Mouse (Mus musculus) thymus, adult 2 months (tissue): Measurements from ENCODE around the gene Mical2. TPM values are rescaled to one million over a fixed set of nuclear protein-coding genes. Genes with fewer than 3 reads are reported as not detected.

ENCODE experiments used
- DNase-seq: peaks from one replicate; pipeline ENCODE4 v3.0.0; 2021
- H3K27ac ChIP-seq: fragments of 200-500 bp; 2 replicates; pipeline ENCODE4 v1.5.1; 2012; ENCODE audit warnings: low read length, control low read depth; ENCODE audit not compliant: control insufficient read depth, insufficient read depth
- H3K27me3 ChIP-seq: fragments of 200-500 bp; 2 replicates; pipeline ENCODE4 v1.6.1; 2012; ENCODE audit warnings: mild to moderate bottlenecking, low read length, moderate library complexity, mixed read lengths; ENCODE audit not compliant: control insufficient read depth, insufficient read depth
- H3K36me3 ChIP-seq: fragments of 200-500 bp; 2 replicates; pipeline ENCODE4 v1.6.1; 2012; ENCODE audit warnings: mild to moderate bottlenecking, low read length, moderate library complexity; ENCODE audit not compliant: control insufficient read depth, insufficient read depth
- H3K4me1 ChIP-seq: fragments of 200-500 bp; replicated peaks from 2 replicates; pipeline ENCODE4 v1.6.1; 2012; ENCODE audit warnings: low read length; ENCODE audit not compliant: control insufficient read depth, insufficient read depth
- H3K4me3 ChIP-seq: fragments of 200-500 bp; 2 replicates; pipeline ENCODE4 v1.5.1; 2012; ENCODE audit warnings: mild to moderate bottlenecking, low read length, control low read depth, moderate library complexity; ENCODE audit not compliant: control insufficient read depth, insufficient read depth
- CTCF ChIP-seq: fragments of 200-500 bp; IDR thresholded peaks from 2 replicates; pipeline ENCODE4 v1.5.1; 2012; ENCODE audit warnings: mild to moderate bottlenecking, control low read depth, low read length, moderate library complexity, borderline replicate concordance; ENCODE audit not compliant: control insufficient read depth, poor library complexity, insufficient read depth; ENCODE audit errors: extremely low read depth
- POLR2A ChIP-seq: fragments of 200-500 bp; IDR thresholded peaks from 2 replicates; pipeline ENCODE4 v1.6.1; 2012; ENCODE audit warnings: mild to moderate bottlenecking, low read length, control low read depth, moderate library complexity; ENCODE audit not compliant: control insufficient read depth, poor library complexity, insufficient read depth; ENCODE audit errors: extremely low read depth
- WGBS: fragments of 180-500 bp; shearing (Covaris S2); methylation state at CpG from one replicate; pipeline ENCODE4 v1.1.7; 2018; 5-methylcytosine and 5-hydroxymethylcytosine counted together
- polyA plus RNA-seq: library from polyadenylated mRNA; depleted of rRNA; stranded (reverse); fragments of >200 nt; gene quantifications from 2 replicates; pipeline ENCODE4 v1.2.3, GENCODE M21; 2012

Mical2 gene
- polyA plus RNA-seq, 1 experiment: 3.5 TPM

DNA sequence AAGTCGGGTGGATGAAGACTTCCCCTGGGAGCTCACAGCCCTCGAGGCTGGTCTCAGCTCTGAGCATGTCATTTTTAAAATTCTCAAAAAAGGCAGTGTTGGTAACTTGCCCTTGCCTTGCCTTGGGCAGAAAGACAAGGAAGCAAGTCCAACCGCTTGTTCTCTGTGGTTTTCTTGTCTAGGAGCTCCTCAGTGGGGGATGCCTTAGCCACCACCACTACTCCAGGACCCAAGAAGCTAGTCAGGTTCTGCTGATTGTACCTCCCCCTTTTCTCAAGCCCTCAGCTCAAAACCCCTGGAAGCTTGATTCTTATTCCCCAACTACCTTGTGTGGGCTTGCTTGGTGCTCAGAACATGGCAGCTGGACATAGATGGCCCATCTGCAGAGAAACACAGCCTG is 115.4 kb downstream of the Mical2 start:
- 19% methylated on average over 3 of the region's 3 CpGs for WGBS
- H3K36me3 ChIP-seq: no peaks in the 10 kb centered on the region
- H3K27ac ChIP-seq: no peak overlapping the region
- H3K27me3 ChIP-seq: no peaks in the 10 kb centered on the region
- DNase-seq: no peak
- no peak overlapping the region for H3K4me3 ChIP-seq
- H3K4me1 ChIP-seq: no peaks in the 10 kb centered on the region
- TF ChIP-seq CTCF (no peak), POLR2A (no peak)

DNA sequence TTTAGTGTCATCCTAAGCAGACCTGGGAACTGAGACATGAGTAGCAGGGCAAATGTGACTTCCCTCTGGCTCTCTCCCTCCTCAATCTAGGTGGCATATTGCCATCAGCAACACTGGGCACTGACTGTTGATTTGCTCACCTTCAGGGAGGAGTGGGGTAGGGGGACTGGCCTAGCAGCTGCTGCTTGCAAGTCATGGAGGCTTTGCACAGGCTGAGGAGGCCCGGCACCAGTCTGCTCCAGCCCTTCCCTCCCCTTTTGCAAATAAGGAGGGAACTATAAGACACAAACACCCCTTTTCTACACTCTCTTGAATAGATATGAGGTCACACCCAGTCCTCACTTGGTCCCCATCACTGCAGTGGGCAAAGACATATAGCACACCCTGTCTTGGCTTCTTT is 120.0 kb downstream of the Mical2 start:
- Histone ChIP-seq H3K4me1 (no peaks in the 10 kb centered on the region), H3K27ac (no peak overlapping the region), H3K4me3 (no peak overlapping the region), H3K27me3 (no peaks in the 10 kb centered on the region), H3K36me3 (no peaks in the 10 kb centered on the region)
- TF ChIP-seq POLR2A: no peak
- no peak for TF ChIP-seq CTCF
- no peak for DNase-seq
- WGBS: 77% methylated on average over 1 of the region's 1 CpGs

DNA sequence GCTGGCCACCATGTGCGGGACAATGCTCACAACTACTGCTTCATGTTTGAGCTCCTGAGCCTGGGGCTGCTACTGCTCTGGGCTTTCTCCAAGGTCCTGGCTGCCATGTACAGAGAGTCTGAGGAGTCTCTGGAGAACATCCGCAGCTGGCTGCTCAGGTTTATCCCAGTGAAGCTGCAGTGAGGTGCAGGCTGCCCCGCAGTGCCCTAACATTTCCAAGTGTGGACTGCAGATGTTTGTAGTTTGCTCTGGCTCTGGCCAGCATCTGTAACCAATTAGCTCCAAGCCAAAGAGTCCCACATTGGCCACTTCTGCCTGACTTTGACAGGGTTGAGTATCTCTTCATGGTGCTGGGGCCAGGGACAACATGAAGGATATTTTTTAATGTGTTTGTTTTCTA is 125.9 kb downstream of the Mical2 start:
- H3K36me3 ChIP-seq: no peaks in the 10 kb centered on the region
- no peaks in the 10 kb centered on the region for H3K4me1 ChIP-seq
- H3K27ac ChIP-seq: no peak overlapping the region
- no peak overlapping the region for H3K4me3 ChIP-seq
- WGBS: 94% methylated on average over 3 of the region's 3 CpGs
- no peak for DNase-seq
- TF ChIP-seq POLR2A (no peak), CTCF (no peak)
- no peaks in the 10 kb centered on the region for H3K27me3 ChIP-seq

DNA sequence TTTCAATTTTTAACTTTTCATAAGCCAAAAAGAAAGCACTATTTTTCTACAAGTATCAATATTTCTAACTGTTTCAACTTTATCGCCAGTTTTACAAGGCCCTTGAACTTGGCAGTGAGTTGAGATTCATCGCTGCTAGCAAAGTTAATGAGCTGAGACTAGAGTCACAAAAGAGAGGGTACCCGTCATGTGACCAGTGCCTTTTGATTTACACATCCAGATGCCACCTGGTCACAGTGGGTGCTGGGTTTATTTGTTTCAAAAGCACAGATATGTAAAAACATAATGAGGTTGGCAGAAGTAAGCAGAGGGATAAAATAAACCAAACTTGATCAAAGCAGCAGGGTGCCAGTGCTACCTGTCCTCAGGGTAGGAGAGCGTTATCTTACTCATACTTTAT is 126.3 kb downstream of the Mical2 start:
- 95% methylated on average over 4 of the region's 4 CpGs for WGBS
- no peak overlapping the region for H3K27ac ChIP-seq

DNA sequence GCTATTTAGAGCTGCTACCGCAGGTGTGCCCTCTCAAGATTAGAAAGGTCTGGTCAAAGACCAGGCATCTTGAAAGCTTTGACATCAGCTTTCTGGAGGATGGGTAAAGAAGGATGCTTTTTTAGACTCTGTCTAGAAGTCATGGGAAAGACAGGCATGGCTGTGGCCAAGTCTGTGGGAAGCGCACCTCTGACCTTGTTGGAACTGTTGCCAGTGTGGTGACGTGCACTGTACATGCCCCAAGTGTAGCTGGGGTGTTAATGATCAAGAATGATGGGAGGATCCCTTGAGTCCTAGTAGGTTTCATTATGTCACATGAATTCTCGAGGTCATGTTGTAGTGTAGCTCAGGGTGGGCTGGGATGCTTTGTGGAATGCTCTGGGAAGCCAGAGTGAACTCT is 127.4 kb downstream of the Mical2 start:
- TF ChIP-seq POLR2A (no peak), CTCF (no peak)
- DNase-seq: no peak
- Histone ChIP-seq H3K27me3 (no peaks in the 10 kb centered on the region), H3K4me1 (no peaks in the 10 kb centered on the region), H3K36me3 (no peaks in the 10 kb centered on the region), H3K27ac (no peak overlapping the region), H3K4me3 (no peak overlapping the region)
- WGBS: 89% methylated on average over 4 of the region's 4 CpGs

More for the DNA sequence above, 126.3 kb downstream of the Mical2 start:
- Histone ChIP-seq H3K4me1 (no peaks in the 10 kb centered on the region), H3K27me3 (no peaks in the 10 kb centered on the region), H3K36me3 (no peaks in the 10 kb centered on the region), H3K4me3 (no peak overlapping the region)
- TF ChIP-seq CTCF (no peak), POLR2A (no peak)
- DNase-seq: no peak

DNA sequence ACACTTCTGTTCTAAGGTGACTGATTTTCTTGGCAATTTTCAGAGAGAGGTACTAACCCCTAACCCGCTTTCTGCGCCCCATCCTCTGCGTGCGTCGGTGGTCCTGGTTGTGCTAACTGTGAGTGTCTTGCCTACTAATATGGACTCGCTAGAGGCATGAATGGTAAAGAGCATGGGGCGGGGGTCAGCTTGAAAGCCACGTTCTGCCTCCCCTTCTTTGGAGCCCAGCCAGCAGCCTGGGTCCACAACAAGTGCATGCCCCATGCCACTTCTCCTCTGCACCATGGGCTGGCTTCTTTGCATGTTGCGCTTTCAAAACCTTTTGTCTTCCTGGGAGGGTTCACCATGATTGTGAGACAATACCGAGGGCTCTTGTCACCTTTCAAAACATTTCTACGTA is 128.3 kb downstream of the Mical2 start:
- no peak for TF ChIP-seq POLR2A
- TF ChIP-seq CTCF: no peak
- H3K4me1 ChIP-seq: no peaks in the 10 kb centered on the region
- no peak for DNase-seq
- WGBS: 94% methylated on average over 11 of the region's 11 CpGs
- no peak overlapping the region for H3K27ac ChIP-seq
- H3K36me3 ChIP-seq: no peaks in the 10 kb centered on the region
- H3K27me3 ChIP-seq: no peaks in the 10 kb centered on the region
- H3K4me3 ChIP-seq: no peak overlapping the region

DNA sequence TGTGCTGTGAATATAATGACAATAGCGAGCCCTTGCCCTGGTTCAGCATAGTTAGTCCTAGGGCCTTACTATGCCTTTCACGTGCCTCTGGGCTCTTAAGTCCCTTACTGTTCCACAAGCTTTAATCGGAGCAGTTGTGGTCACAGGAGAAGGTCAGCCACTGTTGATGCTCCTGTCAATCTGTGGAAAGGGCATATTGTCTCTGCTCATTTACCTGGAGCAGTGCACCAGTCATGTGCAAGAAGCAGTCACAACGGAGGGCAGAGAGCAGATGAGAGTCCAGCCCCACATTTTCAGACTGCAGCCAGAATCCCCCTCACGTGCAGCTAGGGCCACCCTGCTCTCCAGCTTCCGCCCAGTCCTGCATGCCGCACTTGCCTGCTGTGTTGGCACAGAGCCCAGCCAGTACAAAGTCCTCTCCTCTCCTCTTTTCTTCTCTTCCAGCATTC is 128.9 kb downstream of the Mical2 start:
- no peaks in the 10 kb centered on the region for H3K27me3 ChIP-seq
- no peak for DNase-seq
- no peak overlapping the region for H3K4me3 ChIP-seq
- no peak for TF ChIP-seq POLR2A
- no peak for TF ChIP-seq CTCF
- H3K4me1 ChIP-seq: no peaks in the 10 kb centered on the region
- 84% methylated on average over 7 of the region's 7 CpGs for WGBS
- no peaks in the 10 kb centered on the region for H3K36me3 ChIP-seq
- H3K27ac ChIP-seq: no peak overlapping the region
